Mouse (Mus musculus): ENCODE data around the gene Asic2. TPM values are rescaled to one million over a fixed set of nuclear protein-coding genes. Genes with fewer than 3 reads are reported as not detected.

Gene Asic2
- total RNA-seq, 2 experiments from 2014 or later, result 61.5 to 63.3 TPM

GRCm38 (mm10) chr11:80872509-80873474, 1095.5 kb downstream of the Asic2 start:
- DNase-seq (ENCODE audit: low spot score in 2 of 2), result peak; percentile 43 to 57

DNA sequence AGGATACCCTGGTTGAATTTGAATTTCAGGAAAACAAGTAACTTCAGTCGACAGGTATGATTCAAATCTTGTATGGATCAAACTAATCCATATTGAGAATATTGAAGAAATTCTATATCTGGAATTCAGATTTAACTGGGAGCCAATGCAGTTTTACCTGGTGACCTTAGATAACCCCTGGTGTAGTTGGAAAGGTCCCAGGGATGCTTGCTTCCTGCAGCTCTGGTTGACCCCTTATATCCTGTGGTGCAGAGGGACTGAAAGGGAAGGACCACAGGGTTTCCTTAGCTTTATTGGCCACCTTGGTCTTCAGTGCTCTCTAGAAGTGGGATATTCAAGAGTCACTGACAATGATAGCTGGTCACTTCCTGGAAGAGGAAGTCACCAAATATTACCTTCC, 1100.2 kb downstream of the Asic2 start:
- DNase-seq (ENCODE audit: low spot score in 2 of 2), result no peak

DNA sequence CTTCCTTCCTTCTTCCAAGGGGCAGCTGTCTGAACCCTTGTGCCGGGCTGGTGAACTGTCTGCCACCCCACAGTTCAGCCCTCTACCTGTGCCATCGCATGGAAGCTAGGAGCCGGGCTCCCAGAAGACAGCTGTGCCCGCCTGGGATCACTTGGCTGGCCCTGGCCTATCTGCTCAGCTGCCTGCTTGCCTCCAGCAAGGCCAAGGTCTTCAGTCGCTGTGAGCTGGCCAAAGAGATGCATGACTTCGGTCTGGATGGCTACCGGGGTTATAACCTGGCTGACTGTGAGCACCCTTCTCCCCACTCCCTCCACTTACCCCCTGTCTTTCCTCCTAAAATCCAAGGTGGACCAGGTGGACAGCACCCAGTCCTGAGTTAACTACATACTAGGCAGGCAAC, 1105.3 kb downstream of the Asic2 start:
- no peak for DNase-seq (ENCODE audit: low spot score in 2 of 2)

- DNase-seq (ENCODE audit: low spot score in 2 of 2), result no peak
These were observed 1110.2 kb downstream of the Asic2 start, which contains the start of gene Spaca3 for GRCm38 (mm10) chr11:80858065-80858464. Spaca3 (plus strand) TSS chr11:80858365.

DNA sequence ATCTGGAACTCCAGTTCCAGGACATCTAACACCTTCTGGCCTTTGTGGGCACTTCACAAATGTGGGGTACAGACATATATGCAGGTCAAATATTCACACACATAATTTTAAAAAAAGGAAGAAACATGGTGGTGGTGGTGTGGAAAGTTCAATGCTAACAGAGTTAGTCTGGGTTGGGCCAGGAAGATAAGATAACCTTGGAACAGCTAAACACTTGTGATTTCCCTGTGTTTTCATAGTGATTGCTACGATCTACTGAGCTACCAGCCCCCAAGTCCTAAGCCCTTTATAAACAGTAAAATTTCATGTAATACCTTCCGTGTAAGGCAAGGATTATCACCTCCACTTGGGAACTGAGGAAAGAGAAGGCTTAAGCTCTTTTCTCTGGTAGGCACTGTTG, 1111.4 kb downstream of the Asic2 start:
- no peak for DNase-seq (ENCODE audit: low spot score in 2 of 2)

DNA sequence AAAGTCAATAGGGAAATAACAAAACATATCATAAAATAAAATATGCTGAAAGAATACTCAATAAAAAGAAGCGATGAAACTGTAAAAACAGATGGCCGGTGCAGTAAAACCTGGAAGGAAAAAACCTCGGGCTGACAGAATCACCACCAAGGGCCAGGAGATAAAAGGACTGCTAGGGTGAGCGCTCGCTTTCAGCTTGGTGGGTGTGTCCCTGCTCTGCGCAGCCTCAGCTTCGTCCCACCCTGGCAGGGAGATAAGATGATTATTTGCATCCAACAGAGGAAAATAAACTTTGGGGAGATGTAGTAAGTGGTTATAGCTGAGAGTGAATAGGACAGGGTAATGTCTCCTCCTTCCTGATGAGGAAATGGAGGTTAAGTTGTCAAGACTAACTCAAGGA, 1113.3 kb downstream of the Asic2 start:
- DNase-seq (ENCODE audit: low spot score in 2 of 2), result no peak

GRCm38 (mm10) chr11:80854430-80854829, 1113.8 kb downstream of the Asic2 start:
- no peak for DNase-seq (ENCODE audit: low spot score in 2 of 2)

GRCm38 (mm10) chr11:80853014-80853413, 1115.2 kb downstream of the Asic2 start:
- peak in 1 of 2 experiments; percentile 19 for DNase-seq (ENCODE audit: low spot score in 2 of 2)

- no peak for DNase-seq (ENCODE audit: low spot score in 2 of 2)
These were observed 1116.4 kb downstream of the Asic2 start for GRCm38 (mm10) chr11:80851859-80852258.

GRCm38 (mm10) chr11:80848131-80848530, 1120.1 kb downstream of the Asic2 start:
- DNase-seq (ENCODE audit: low spot score in 2 of 2), result no peak

DNA sequence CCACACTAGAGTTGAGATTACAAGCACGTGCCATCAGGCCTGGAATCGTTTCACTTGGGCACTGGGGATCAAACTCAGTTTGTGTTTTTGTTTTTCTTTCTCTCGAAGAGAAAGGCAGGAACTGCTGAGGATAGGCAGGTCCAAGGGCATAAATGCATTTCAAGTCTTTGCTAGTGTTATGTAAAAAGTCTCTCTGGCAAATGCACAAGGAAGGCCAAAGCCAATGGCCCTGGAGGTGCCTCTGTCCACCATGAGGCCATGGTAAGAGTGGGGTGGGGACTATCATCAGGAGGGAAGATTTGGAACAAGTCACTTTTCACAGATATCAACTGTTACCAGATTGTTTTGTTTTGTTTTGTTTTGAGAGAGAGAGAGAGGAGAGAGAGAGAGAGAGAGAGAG, 1122.1 kb downstream of the Asic2 start:
- no peak for DNase-seq (ENCODE audit: low spot score in 2 of 2)

- no peak for DNase-seq (ENCODE audit: low spot score in 2 of 2)
These were observed 1122.8 kb downstream of the Asic2 start for GRCm38 (mm10) chr11:80845486-80845885.

DNA sequence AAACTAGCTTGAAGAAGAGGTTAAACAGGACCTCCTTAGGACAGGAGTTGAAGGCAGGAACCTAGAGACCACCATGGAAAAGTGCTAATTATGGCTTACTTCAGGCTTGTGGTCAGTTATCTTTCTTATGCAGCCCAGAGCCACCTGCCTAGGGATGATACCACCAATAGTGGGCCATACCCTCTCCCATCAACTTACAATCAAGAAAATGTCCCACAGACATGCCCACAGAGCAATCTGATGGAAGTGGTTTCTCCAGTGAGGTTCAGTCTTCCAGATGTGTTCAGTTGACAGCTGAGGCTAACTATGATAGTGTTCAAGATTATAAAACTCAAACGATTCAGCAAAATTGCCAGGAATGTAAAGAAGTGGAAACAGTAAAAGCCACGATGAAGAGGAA, 1124.8 kb downstream of the Asic2 start:
- DNase-seq (ENCODE audit: low spot score in 2 of 2), result no peak

DNA sequence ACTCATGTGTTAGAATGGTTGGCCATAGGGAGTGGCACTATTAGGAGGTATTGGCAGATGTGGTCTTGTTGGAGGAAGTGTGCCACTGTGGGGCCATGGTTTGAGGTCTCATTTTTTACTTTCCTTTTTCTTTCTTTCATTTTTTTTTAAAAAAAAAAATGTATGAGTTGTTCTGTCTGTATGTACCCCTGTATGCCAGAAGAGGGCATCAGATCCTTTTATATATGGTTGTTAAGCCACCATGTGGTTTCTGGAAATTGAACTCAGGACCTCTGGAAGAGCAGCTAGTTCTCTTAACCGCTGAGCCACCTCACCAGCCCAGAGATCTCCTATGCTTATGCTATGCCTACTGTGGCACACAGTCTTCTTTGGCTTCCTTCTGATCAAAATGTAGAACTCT, 1129.5 kb downstream of the Asic2 start:
- no peak for DNase-seq (ENCODE audit: low spot score in 2 of 2)

DNA sequence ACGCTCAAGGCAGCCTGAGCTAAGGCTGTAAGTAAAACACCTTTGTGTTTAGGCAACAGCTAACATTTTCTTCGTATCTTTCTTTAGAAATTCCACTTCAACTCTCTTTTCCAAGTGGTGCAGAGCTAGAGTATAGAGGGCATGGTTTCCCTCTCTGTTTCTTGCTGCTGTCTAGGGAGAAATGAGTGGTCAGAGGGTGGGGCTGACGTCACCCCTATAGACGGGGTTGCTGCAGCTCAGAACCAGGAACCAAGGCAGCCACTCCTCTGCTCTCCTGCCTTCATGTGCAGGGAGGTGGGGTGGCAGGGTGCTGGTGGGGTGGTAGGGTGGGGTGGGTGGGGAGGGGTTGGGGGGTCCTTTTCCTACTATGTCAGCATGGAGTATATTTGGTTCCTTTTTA, 1132.4 kb downstream of the Asic2 start:
- no peak for DNase-seq (ENCODE audit: low spot score in 2 of 2)

GRCm38 (mm10) chr11:80835395-80835794, 1132.9 kb downstream of the Asic2 start:
- DNase-seq (ENCODE audit: low spot score in 2 of 2), result no peak

Other genes with a start within 250 kb of the Asic2 start
- under 1 TPM; 0.09 to 0.25 TPM for gene 5530401A14Rik, start 107.8 kb downstream of the Asic2 start, total RNA-seq (2021)
- not detected for gene Ccl2, start 67.1 kb upstream of the Asic2 start, total RNA-seq (2021)
- not detected for gene Gm17268, start 70.1 kb upstream of the Asic2 start, total RNA-seq (2021)
- gene Ccl7, start 77.3 kb upstream of the Asic2 start, total RNA-seq (2021), result under 1 TPM in 1 of 2 experiments, not detected in 1; 0.64 TPM
- gene Ccl11, start 89.4 kb upstream of the Asic2 start, total RNA-seq (2021), result under 1 TPM; 0.42 to 0.69 TPM
- 1 to 10 TPM in 1 of 2 experiments, not detected in 1; 1.5 TPM for gene Ccl12, start 133.4 kb upstream of the Asic2 start, total RNA-seq (2021)
- not detected for gene Ccl8, start 146.7 kb upstream of the Asic2 start, total RNA-seq (2021)

All from layer of hippocampus, postnatal 10 days (tissue).